10 mouse cellular contexts compared by ENCODE assay signal in the genomic region with DNA sequence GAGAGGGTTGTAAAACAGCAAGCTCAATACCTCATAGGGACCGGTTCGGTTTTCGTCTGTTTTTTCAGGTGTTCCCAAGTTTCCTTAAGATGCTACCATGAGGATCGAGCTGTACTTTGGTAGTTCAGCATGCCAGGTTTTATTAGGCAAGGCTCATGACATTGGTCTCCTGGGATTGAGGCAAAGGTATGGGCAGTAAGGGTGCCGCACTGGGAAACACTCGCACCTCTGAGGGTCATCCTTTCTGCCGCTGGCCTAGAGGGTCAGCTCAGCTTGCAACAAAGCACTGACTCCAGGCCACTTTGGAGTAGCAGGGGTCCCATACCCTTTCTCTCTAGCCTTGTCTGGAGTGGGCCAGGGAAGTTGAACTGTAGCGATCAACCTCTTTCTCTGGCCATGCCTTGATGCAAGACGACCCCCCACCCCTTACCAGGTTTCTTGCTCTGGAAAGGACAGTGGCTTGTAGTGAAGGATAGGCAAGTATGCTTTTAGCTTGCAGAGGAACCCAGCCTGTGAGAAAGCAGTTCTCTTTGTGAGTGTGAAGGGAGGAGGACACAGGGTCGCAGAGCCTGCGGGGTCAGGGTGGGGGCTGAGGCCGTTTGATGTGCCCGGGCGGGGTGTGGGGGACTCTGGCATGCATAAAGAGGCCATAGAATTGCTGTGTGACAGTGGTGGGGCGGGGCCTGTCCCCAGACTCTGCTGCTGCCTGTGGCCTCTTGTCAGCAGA. TPM values are rescaled to one million over a fixed set of nuclear protein-coding genes. Genes with fewer than 3 reads are reported as not detected.
A peak's percentile ranks its signal among the peaks of the same experiment; 100 is the strongest.
DNase-seq lines count a peak whose midpoint lies in the region; ATAC-seq and TF ChIP-seq lines count a peak whose summit lies in the region.
"Had no signal": no experiment of that assay in that cellular context is flagged by ENCODE, and none has a peak within 500 bp of the region (broad histone marks: within the 10 kb centered on the region; RNA-seq: fewer than 3 reads in every experiment).

No protein-coding gene starts in this region.

- no peaks in the 10 kb centered on the region for H3K36me3 ChIP-seq in lung, embryonic 16.5 days (ENCODE audit: control insufficient read depth, insufficient read depth, low read length)
- no peaks in the 10 kb centered on the region for H3K36me3 ChIP-seq in forebrain, embryonic 12.5 days (replicated peaks)
- H3K36me3 ChIP-seq in liver, adult 2 months (ENCODE audit: control insufficient read depth, insufficient read depth, low read length) = no peaks in the 10 kb centered on the region; the same call in 1 of the 2 replicates

- peaks cover 44% of the 10 kb centered on the region; the same call in 1 of the 2 replicates for H3K79me2 ChIP-seq in liver, adult 2 months (ENCODE audit: control insufficient read depth, insufficient read depth, low read length)

- TF ChIP-seq CTCF in liver, adult 2 months (IDR thresholded peaks at IDR 0.05; ENCODE audit: low read depth, low read length) = no peak

- H3K9ac ChIP-seq in lung, embryonic 16.5 days (ENCODE audit: low read length) = no peak overlapping the region
- peak overlapping the region; percentile 5; the same call in 1 of the 2 replicates for H3K9ac ChIP-seq in forebrain, embryonic 12.5 days
- peak overlapping the region; percentile 88 for H3K9ac ChIP-seq in liver, adult 2 months (ENCODE audit: low read depth, low read length)
- H3K9ac ChIP-seq: lung, embryonic 14.5 days had no signal

- no peak overlapping the region for H3K27ac ChIP-seq in lung, embryonic 16.5 days (ENCODE audit: low read length)
- H3K27ac ChIP-seq in forebrain, embryonic 12.5 days = peak overlapping the region; percentile 95
- H3K27ac ChIP-seq in liver, adult 2 months (replicated peaks; ENCODE audit: insufficient read depth, low read depth, low read length) = peak overlapping the region; percentile 99

- no peaks in the 10 kb centered on the region for H3K9me3 ChIP-seq in lung, embryonic 16.5 days (ENCODE audit: control insufficient read depth, low read length)
- no peaks in the 10 kb centered on the region for H3K9me3 ChIP-seq in forebrain, embryonic 12.5 days

- no peak for DNase-seq in lung, postnatal 36 days
- peak; percentile 57 for DNase-seq in liver, adult 2 months (ENCODE audit: extremely low read depth, low read depth, low spot score)
- DNase-seq in retina, embryonic 14.5 days (ENCODE audit: low spot score) = peak; percentile 57
- DNase-seq in right cerebral cortex, postnatal 25 days = no peak
- no peak for DNase-seq in left cerebral cortex, postnatal 36 days (ENCODE audit: low spot score in 2 of 2)
- no peak for DNase-seq in urinary bladder, adult 18-20 months (ENCODE audit: low spot score in 2 of 2)
- DNase-seq: lung, embryonic 14.5 days had no signal

- intact Hi-C loops in left cerebral cortex, postnatal 36 days (cut with DNase I) = loop anchor here (10.0 kb wide), 1 partner anchor 257 kb away; no protein-coding TSS in a partner anchor

- no peak overlapping the region for H3K4me3 ChIP-seq in lung, embryonic 16.5 days (ENCODE audit: low read length)
- H3K4me3 ChIP-seq in forebrain, embryonic 12.5 days (replicated peaks) = no peak overlapping the region
- peak overlapping the region; percentile 73 for H3K4me3 ChIP-seq in liver, adult 2 months (ENCODE audit: insufficient read depth, low read depth, low read length)
- H3K4me3 ChIP-seq: erythroblast, embryonic 14.5 days had no signal

- 35% methylated on average over 15 of the region's 15 CpGs for WGBS in lung, embryonic 16.5 days
- WGBS in forebrain, embryonic 12.5 days = 4% methylated on average over 14 of the region's 15 CpGs
- WGBS in liver, adult 2 months = 21% methylated on average over 15 of the region's 15 CpGs

- H3K27me3 ChIP-seq in lung, embryonic 16.5 days (ENCODE audit: control insufficient read depth, insufficient read depth, low read depth, low read length) = no peaks in the 10 kb centered on the region
- H3K27me3 ChIP-seq in forebrain, embryonic 12.5 days = 0 out of 2 replicates have a peak, but pooled peaks cover 3% of the 10 kb centered on the region
- no peaks in the 10 kb centered on the region for H3K27me3 ChIP-seq in liver, adult 2 months (ENCODE audit: control insufficient read depth, insufficient read depth, low read length)

- H3K4me2 ChIP-seq in lung, embryonic 16.5 days (ENCODE audit: low read depth, low read length) = no peak overlapping the region
- H3K4me2 ChIP-seq in forebrain, embryonic 12.5 days = peak overlapping the region; percentile 42

- H3K4me1 ChIP-seq in lung, embryonic 16.5 days (replicated peaks; ENCODE audit: control insufficient read depth, insufficient read depth, low read length) = peaks cover 23% of the 10 kb centered on the region
- peaks cover 91% of the 10 kb centered on the region for H3K4me1 ChIP-seq in forebrain, embryonic 12.5 days
- peaks cover 49% of the 10 kb centered on the region for H3K4me1 ChIP-seq in liver, adult 2 months (ENCODE audit: control insufficient read depth, insufficient read depth, low read length)

- ATAC-seq in lung, embryonic 16.5 days (ENCODE audit: low read depth) = 0 out of 2 replicates have a peak, but pooled peaks have one; percentile 20
- ATAC-seq in forebrain, embryonic 12.5 days (ENCODE audit: low FRiP score) = peak; percentile 63

- TF ChIP-seq POLR2A in liver, adult 2 months (IDR thresholded peaks at IDR 0.05; ENCODE audit: extremely low read depth, insufficient read depth, low read length) = no peak

RNA-seq across cellular contexts. Expression of a gene that starts 9.2 kb away (rescaled TPM):
- polyA plus RNA-seq in lung, embryonic 16.5 days (2015; fragmentation: Nextera tagmentation; extraction: Ambion mirVana) = 4.2 TPM in 2 replicates
- 4.9 and 6.4 TPM in 2 replicates for polyA plus RNA-seq in forebrain, embryonic 12.5 days (2016; fragmentation: Nextera tagmentation; extraction: Ambion mirVana)
- total RNA-seq in liver, adult 2 months (2014; rRNA removed) = 10.0 and 10.3 TPM in 2 replicates
- 28.0 and 39.8 TPM in 2 replicates for polyA plus RNA-seq in liver, adult 2 months (2012; rRNA removed)
- total RNA-seq in left cerebral cortex, postnatal 36 days (2021) = 1 to 10 TPM; 1.0 to 1.4 TPM

RNA-seq across cellular contexts. Expression of a gene that starts 35.5 kb away (rescaled TPM):
- polyA plus RNA-seq in lung, embryonic 16.5 days (2015; fragmentation: Nextera tagmentation; extraction: Ambion mirVana) = 22.5 and 26.3 TPM in 2 replicates
- 16.9 and 19.9 TPM in 2 replicates for polyA plus RNA-seq in forebrain, embryonic 12.5 days (2016; fragmentation: Nextera tagmentation; extraction: Ambion mirVana)
- 39.4 and 42.1 TPM in 2 replicates for total RNA-seq in liver, adult 2 months (2014; rRNA removed)
- 17.2 and 23.3 TPM in 2 replicates for polyA plus RNA-seq in liver, adult 2 months (2012; rRNA removed)
- total RNA-seq in left cerebral cortex, postnatal 36 days (2021) = 10 to 100 TPM; 48.7 to 54.6 TPM

Comparison
In these comparisons a context has a peak if more than half of its experiments do, and no peak if none do; other contexts are left out.
1. DNase-seq: peak in liver, adult 2 months (single experiment) and retina, embryonic 14.5 days (single experiment); none in lung, postnatal 36 days (single experiment), right cerebral cortex, postnatal 25 days (single experiment), left cerebral cortex, postnatal 36 days (0 of 2) and urinary bladder, adult 18-20 months (0 of 2).